Mouse (Mus musculus) cerebellum, adult 2 months (tissue): ENCODE results near the gene Mdm2.
"Not testable (repeated sequence)": the region's sequence is repeated elsewhere in the genome, so short reads cannot be mapped to it uniquely, and the experiment has no call there.

Source experiments
- CTCF ChIP-seq: fragments of 200-500 bp; IDR thresholded peaks from 2 replicates; pipeline ENCODE4 v1.5.1; 2011; ENCODE audit warnings: low read depth, mild to moderate bottlenecking, control low read depth, low read length, moderate library complexity, borderline replicate concordance; ENCODE audit not compliant: insufficient read depth
- POLR2A ChIP-seq: fragments of 200-500 bp; IDR thresholded peaks from 2 replicates; pipeline ENCODE4 v1.6.1; 2011; ENCODE audit warnings: low read length, control low read depth, borderline replicate concordance; ENCODE audit not compliant: insufficient read depth

DNA sequence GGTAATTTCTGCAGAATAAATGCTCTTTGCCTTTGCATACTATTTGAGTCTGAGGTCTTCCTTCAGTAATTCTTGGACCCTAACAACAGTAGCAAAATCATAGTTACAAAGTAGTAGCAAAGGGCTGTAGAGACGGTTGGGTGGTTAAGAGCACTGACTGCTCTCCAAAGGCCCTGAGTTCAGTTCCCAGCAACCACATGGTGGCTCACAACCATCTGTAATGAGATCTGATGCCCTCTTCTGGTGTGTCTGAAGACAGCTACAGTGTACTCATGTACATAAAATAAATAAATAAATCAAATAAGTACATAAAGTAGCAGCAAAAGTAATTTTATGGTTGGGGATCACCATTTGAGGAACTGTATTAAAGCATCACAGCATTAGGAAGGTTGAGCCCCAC lies 5.1 kb upstream of the Mdm2 start:
- not testable (repeated sequence) for TF ChIP-seq CTCF, POLR2A
